Mouse (Mus musculus) midbrain, embryonic 12.5 days (tissue): ENCODE measurements around the gene Ntn3. TPM values are rescaled to one million over a fixed set of nuclear protein-coding genes. Genes with fewer than 3 reads are reported as not detected.

Experiments used
- ATAC-seq: fragments of 200-750 bp; cut with Nextera tagmentation; 2 replicates; pipeline ENCODE4 v1.8.0; 2017; ENCODE audit warnings: low read depth, moderate TSS enrichment, moderate library complexity; ENCODE audit not compliant: low FRiP score
- H3K27ac ChIP-seq: fragments of 300-500 bp; sonication (generic); replicated peaks from 2 replicates; pipeline ENCODE4 v1.5.1; 2016; ENCODE audit warnings: mild to moderate bottlenecking
- H3K27me3 ChIP-seq: fragments of 300-500 bp; sonication (generic); 2 replicates; pipeline ENCODE4 v1.6.1; 2016; ENCODE audit warnings: mild to moderate bottlenecking
- H3K36me3 ChIP-seq: fragments of 300-500 bp; sonication (generic); 2 replicates; pipeline ENCODE4 v1.6.1; 2016
- H3K4me1 ChIP-seq: fragments of 300-500 bp; sonication (generic); 2 replicates; pipeline ENCODE4 v1.6.1; 2016
- H3K4me2 ChIP-seq: fragments of 300-500 bp; sonication (generic); replicated peaks from 2 replicates; pipeline ENCODE4 v1.6.1; 2016; ENCODE audit warnings: mild to moderate bottlenecking, moderate library complexity
- H3K4me3 ChIP-seq: fragments of 300-500 bp; sonication (generic); 2 replicates; pipeline ENCODE4 v1.5.1; 2016; ENCODE audit warnings: mild to moderate bottlenecking
- H3K9ac ChIP-seq: fragments of 300-500 bp; sonication (generic); replicated peaks from 2 replicates; pipeline ENCODE4 v1.6.1; 2016; ENCODE audit warnings: mild to moderate bottlenecking, moderate library complexity
- H3K9me3 ChIP-seq: fragments of 300-500 bp; sonication (generic); 2 replicates; pipeline ENCODE4 v1.6.1; 2016; ENCODE audit warnings: mild to moderate bottlenecking
- WGBS: fragments of 180-500 bp; shearing (Covaris S2); methylation state at CpG from one replicate; pipeline ENCODE4 v1.1.7; 2016; 5-methylcytosine and 5-hydroxymethylcytosine counted together
- polyA plus RNA-seq: library from polyadenylated mRNA; unstranded; fragments of >200 nt; fragmentation: Nextera tagmentation; extraction: Ambion mirVana; gene quantifications from 2 replicates; pipeline ENCODE4 v1.2.1, GENCODE M21; 2016

Gene Ntn3
- polyA plus RNA-seq, 1 experiment from 2014 or later, result 6.9 TPM

DNA sequence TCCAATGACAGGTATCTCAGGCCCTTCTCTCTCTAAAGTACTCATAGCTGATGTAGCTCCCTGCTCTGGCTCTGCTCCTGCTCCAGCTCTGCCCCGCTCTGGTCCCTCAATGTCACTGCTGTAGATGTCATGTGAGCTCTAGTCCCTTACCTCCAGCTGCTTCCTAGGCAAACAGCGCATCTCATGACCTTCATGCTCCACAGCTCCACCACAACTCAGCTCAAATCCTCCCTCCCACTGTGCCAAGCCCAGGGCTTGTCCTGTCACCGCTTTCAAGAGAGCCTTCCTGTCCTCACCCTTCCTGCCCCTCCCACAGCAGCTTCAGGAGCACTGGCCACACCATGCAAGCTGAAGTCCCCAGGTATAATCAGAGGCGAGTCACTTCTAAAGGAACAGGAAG is 9.6 kb downstream of the Ntn3 start:
- no peaks in the 10 kb centered on the region for H3K27me3 ChIP-seq
- H3K36me3 ChIP-seq, result no peaks in the 10 kb centered on the region
- no peak overlapping the region for H3K9ac ChIP-seq
- H3K4me3 ChIP-seq, result no peak overlapping the region
- no peak overlapping the region for H3K4me2 ChIP-seq
- no peak for ATAC-seq
- no peaks in the 10 kb centered on the region for H3K9me3 ChIP-seq
- H3K27ac ChIP-seq, result no peak overlapping the region
- H3K4me1 ChIP-seq, result peaks cover 23% of the 10 kb centered on the region
- 66% methylated on average over 4 of the region's 4 CpGs for WGBS

DNA sequence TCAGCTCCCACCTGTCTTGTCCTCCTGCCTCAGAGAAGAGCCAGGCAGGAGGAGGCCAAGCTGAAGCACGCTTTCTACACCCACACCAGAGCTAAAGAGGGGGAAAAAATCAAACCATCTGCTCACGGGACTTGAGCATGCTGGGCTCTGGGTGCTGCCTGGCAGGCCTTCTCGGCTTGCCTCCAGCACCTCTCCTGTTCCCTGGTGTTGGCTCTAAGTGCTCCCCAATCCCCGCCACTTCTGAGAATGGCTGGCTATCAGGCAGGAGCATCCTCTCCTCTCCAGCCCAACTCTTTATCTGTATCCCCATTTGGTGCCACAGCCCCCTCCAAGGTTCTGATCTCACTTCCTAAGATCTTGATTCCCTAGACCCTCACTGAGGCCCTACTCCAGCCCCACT is 10.1 kb downstream of the Ntn3 start:
- H3K4me1 ChIP-seq, result peaks cover 18% of the 10 kb centered on the region
- no peak overlapping the region; the same call in 1 of the 2 replicates for H3K9ac ChIP-seq
- H3K36me3 ChIP-seq, result no peaks in the 10 kb centered on the region
- no peak overlapping the region for H3K4me3 ChIP-seq
- 76% methylated on average over 4 of the region's 4 CpGs for WGBS
- H3K9me3 ChIP-seq, result no peaks in the 10 kb centered on the region
- no peak overlapping the region for H3K27ac ChIP-seq
- H3K27me3 ChIP-seq, result no peaks in the 10 kb centered on the region
- ATAC-seq, result no peak
- no peak overlapping the region for H3K4me2 ChIP-seq

DNA sequence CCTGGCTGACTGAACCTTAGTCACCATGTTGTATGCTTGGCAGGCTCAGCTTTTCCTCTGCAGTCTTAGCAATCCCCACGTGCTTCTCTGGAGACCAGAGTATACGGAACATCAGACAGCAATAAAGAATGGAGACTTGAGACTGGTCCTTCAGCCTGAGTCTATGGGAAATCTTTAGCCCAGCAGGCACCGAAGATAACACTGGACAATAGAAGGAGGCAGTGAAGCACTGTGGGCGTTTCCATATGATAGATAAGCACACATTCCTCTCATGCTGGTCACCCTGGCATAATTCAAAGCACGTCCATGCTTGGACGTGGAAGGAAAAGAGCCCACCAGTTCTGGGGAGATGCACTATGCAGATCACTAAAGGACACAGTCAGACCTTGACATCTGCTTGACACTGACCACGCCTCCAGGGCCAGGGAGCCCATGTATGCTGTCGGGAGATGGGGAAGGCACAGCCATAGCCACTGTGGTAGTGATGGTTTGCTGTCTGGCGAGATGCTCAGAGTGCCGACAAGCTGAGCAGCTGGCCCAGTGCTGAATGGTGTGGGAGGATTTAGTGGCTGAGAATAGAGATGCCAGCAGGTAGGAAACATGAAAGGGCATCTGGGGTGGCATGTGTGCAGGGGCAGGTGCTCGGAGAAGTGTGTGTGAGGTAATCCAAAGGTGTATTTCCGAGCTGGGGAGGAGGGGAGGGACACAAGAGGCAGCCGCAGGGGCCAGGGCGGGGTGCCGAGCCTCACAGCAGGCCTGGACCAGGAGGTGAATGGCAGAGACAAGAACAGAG is 12.1 kb downstream of the Ntn3 start:
- H3K27ac ChIP-seq, result no peak overlapping the region
- no peaks in the 10 kb centered on the region for H3K36me3 ChIP-seq
- H3K4me1 ChIP-seq, result 0 out of 2 replicates have a peak, but pooled peaks cover 4% of the 10 kb centered on the region
- no peak overlapping the region for H3K4me2 ChIP-seq
- ATAC-seq, result no peak
- WGBS, result 69% methylated on average over 15 of the region's 15 CpGs
- H3K9me3 ChIP-seq, result no peaks in the 10 kb centered on the region
- H3K4me3 ChIP-seq, result no peak overlapping the region
- H3K27me3 ChIP-seq, result no peaks in the 10 kb centered on the region
- H3K9ac ChIP-seq, result no peak overlapping the region; the same call in 1 of the 2 replicates

DNA sequence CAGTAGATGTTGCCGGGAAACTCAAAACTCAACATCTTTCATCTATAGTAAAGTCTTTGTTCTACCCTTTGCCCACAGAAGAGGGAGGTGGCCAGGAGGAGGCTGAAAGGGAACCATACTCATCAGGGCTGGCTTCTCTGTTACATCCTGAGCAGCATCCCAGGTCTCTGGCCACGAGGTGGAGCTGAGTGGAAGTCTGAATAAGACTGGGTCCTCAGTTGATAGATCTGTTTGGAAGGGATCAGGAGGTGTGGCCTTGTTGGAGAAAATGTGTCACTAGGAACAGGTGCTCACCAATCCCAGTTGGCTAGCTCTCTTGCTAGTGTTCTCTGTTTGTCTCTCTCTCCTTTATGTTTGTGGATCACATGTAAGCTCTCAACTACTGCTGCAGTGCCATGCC is 14.0 kb downstream of the Ntn3 start:
- Histone ChIP-seq H3K36me3 (no peaks in the 10 kb centered on the region), H3K27ac (no peak overlapping the region), H3K9ac (no peak overlapping the region), H3K4me2 (no peak overlapping the region), H3K4me3 (no peak overlapping the region), H3K27me3 (no peaks in the 10 kb centered on the region), H3K9me3 (no peaks in the 10 kb centered on the region), H3K4me1 (peaks cover 5% of the 10 kb centered on the region; the same call in 1 of the 2 replicates)
- ATAC-seq, result no peak
- 66% methylated on average over 2 of the region's 2 CpGs for WGBS

DNA sequence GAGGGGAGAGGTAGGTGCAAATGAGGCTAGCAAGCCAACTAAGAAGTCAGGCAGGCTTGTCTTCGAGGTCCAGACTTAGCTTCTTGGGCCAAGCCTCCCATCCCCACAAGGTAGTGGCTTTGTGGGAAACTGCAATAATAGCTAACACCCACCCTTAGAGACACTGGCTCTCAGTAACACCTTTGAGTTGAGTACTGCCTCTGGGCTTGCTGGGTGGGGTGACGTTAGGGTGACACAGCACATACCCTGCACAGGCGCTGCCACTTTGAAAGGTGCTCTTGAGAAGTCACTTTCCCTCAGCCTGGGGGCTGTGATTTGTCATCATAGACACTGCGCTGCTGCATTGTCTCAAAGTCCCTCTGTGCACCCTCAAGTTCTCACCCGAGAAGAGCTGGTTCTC is 15.6 kb downstream of the Ntn3 start:
- ATAC-seq, result no peak
- Histone ChIP-seq H3K27ac (no peak overlapping the region), H3K4me2 (no peak overlapping the region), H3K4me3 (no peak overlapping the region), H3K36me3 (0 out of 2 replicates have a peak, but pooled peaks cover 4% of the 10 kb centered on the region), H3K4me1 (peaks cover 5% of the 10 kb centered on the region; the same call in 1 of the 2 replicates), H3K27me3 (no peaks in the 10 kb centered on the region), H3K9me3 (no peaks in the 10 kb centered on the region), H3K9ac (no peak overlapping the region)
- WGBS, result 90% methylated on average over 5 of the region's 5 CpGs

DNA sequence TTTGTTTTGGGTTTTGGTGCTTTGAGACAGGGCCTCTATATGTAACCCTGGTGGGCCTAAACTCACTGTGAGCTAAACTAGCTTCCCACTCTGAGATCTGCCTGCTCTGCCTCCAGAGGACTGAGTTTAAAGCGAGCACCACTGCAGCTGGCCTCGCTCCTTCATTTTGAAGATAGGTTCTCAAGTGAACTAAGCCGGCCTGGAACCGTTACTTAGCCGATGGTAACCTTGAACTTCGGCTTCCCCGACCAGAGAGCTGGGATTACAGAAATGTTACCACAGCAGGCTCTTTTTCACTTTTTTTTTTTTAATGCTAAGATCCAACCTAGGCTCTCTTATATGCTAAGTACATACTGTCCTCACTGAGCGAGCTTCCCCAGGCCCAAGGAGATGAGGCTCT is 16.1 kb downstream of the Ntn3 start:
- WGBS, result 92% methylated on average over 8 of the region's 8 CpGs

DNA sequence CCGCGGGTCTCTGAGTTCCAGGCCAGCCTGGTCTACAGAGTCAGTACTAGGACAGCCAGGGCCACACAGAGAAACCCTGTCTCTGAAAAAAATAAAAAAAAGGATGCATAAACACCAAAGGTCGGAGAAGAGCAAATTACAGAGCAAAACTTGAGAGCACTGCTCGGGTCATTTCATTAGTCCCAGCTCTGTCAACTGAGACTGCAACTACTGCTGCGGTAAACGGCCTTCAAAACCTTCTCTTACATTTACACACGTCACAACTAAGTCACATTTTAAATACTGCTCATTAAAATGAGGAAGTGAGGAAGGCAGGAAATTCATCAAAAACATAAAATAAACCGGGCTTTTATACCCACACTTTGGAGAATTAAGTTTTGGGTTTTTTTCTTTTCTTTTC is 16.5 kb downstream of the Ntn3 start:
- Histone ChIP-seq H3K36me3 (0 out of 2 replicates have a peak, but pooled peaks cover 7% of the 10 kb centered on the region), H3K4me3 (no peak overlapping the region), H3K4me2 (no peak overlapping the region), H3K27ac (no peak overlapping the region), H3K27me3 (no peaks in the 10 kb centered on the region), H3K4me1 (peaks cover 5% of the 10 kb centered on the region; the same call in 1 of the 2 replicates), H3K9me3 (no peaks in the 10 kb centered on the region), H3K9ac (no peak overlapping the region)
- 82% methylated on average over 8 of the region's 8 CpGs for WGBS
- no peak for ATAC-seq

More for the DNA sequence above, 16.1 kb downstream of the Ntn3 start:
- Histone ChIP-seq H3K36me3 (0 out of 2 replicates have a peak, but pooled peaks cover 7% of the 10 kb centered on the region), H3K4me1 (peaks cover 5% of the 10 kb centered on the region; the same call in 1 of the 2 replicates), H3K9me3 (no peaks in the 10 kb centered on the region), H3K4me3 (no peak overlapping the region), H3K9ac (no peak overlapping the region), H3K27me3 (no peaks in the 10 kb centered on the region), H3K27ac (no peak overlapping the region), H3K4me2 (no peak overlapping the region)
- no peak for ATAC-seq

DNA sequence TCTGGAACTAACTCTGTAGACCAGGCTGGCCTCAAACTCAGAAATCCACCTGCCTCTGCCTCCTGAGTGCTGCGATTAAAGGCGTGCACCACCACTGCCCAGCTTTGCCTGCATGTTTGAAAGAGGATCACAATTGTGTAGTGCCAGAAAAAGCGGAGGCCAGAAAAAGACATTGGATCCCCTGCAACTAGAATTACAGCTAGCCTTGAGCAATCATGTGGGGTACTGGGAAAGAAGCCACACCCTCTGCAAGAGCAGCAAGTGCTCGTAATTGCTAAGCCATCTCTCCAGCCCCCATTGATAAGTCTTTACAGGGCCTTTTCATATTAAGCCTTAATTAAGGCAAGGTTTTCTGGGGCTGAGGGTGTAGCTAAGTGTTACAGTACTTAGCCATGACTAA is 17.9 kb downstream of the Ntn3 start:
- Histone ChIP-seq H3K4me1 (peaks cover 5% of the 10 kb centered on the region; the same call in 1 of the 2 replicates), H3K27me3 (no peaks in the 10 kb centered on the region), H3K36me3 (0 out of 2 replicates have a peak, but pooled peaks cover 7% of the 10 kb centered on the region), H3K9ac (no peak overlapping the region), H3K4me2 (no peak overlapping the region), H3K4me3 (no peak overlapping the region), H3K27ac (no peak overlapping the region), H3K9me3 (no peaks in the 10 kb centered on the region)
- no peak for ATAC-seq
- WGBS, result 84% methylated on average over 4 of the region's 4 CpGs

DNA sequence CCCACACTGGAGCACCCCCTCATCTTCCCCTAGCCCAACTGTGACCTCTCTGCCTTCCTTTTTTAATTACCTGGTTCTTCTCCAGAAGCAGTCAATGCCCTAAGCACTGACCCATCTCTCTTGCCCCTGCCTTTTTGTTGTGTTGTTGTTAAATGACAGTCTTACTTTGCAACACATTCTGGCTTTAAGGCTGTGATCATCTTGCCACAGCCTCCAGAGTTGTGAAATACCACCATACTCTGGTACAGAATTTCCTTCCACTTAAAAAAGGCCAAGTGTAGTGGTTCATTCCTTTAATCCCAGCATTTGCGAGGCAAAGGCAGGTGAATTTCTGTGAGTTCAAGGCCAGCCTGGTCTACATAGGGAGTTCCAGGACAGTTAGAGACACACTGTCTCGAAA is 18.4 kb downstream of the Ntn3 start:
- Histone ChIP-seq H3K27me3 (no peaks in the 10 kb centered on the region), H3K36me3 (peaks cover 7% of the 10 kb centered on the region; the same call in 1 of the 2 replicates), H3K9me3 (no peaks in the 10 kb centered on the region), H3K4me1 (peaks cover 5% of the 10 kb centered on the region; the same call in 1 of the 2 replicates), H3K4me3 (no peak overlapping the region), H3K27ac (no peak overlapping the region), H3K4me2 (no peak overlapping the region), H3K9ac (no peak overlapping the region)
- ATAC-seq, result no peak
- 87% methylated on average over 2 of the region's 2 CpGs for WGBS

DNA sequence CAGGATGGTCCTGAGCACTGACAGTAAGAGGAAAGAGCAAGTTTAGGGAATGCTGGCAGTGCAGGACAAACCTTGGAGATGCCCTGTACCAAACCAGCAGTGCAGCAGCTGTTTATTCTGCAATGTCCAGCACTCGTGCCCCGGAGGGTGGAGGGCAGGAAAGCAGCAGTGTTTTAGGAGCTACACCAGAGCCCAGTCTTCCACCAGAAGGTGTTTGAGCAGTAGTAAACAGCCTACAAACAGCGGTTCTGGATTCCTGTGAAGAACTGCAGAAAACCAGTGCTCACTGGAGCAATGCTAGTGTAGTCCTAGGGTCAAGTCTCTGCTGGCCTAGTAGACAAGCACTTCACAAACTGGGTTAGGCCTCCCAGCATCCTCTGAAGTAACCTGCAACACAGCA is 35.1 kb downstream of the Ntn3 start:
- H3K4me1 ChIP-seq, result peaks cover 5% of the 10 kb centered on the region
- H3K9ac ChIP-seq, result no peak overlapping the region
- H3K4me3 ChIP-seq, result no peak overlapping the region
- 75% methylated on average over 3 of the region's 3 CpGs for WGBS
- ATAC-seq, result no peak
- no peaks in the 10 kb centered on the region for H3K9me3 ChIP-seq
- no peaks in the 10 kb centered on the region for H3K27me3 ChIP-seq
- H3K4me2 ChIP-seq, result no peak overlapping the region
- H3K36me3 ChIP-seq, result no peaks in the 10 kb centered on the region
- H3K27ac ChIP-seq, result no peak overlapping the region

DNA sequence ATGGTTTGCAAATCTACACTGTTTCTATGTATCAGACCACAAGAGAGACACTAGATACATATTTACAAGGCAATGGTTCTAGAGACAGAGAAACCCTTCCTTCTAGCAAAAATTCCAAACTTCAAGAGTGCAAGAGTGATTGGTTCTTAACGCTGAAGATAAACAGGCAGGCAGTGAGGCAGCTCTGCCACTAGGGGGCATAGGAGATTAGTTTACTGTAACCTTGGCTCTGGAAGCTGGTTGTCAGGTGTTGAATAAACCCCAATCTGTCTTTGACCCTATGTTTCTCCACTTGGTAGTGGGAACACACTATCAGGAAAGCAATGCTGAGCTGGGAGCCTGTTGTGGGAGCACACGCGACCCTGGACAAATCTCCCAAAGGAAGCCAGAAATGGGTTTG is 35.9 kb downstream of the Ntn3 start:
- ATAC-seq, result no peak
- Histone ChIP-seq H3K27ac (no peak overlapping the region), H3K36me3 (no peaks in the 10 kb centered on the region), H3K9me3 (no peaks in the 10 kb centered on the region), H3K4me1 (peaks cover 7% of the 10 kb centered on the region), H3K4me3 (no peak overlapping the region), H3K27me3 (no peaks in the 10 kb centered on the region), H3K9ac (no peak overlapping the region), H3K4me2 (no peak overlapping the region)
- under 1% methylated on average over 3 of the region's 3 CpGs for WGBS

DNA sequence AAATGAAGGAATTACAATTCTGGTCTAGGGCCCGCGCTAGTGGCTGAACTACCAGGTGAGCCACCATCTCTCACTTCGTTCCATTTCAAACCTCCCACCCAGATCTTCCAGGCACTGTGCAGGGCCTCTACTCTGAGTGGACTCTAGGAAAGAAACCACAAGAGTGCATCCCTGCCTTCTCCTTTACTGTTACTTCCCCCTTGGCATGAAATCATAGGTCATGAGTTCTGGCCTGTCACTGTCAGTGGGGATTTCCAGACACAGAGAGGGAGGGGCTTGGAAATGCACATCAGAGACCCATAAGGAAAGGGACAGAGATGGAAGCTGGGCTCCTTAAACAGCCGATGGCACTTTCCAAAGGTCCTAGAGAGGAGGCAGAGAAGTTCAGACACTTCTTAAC is 37.6 kb downstream of the Ntn3 start:
- no peak for ATAC-seq
- H3K4me2 ChIP-seq, result no peak overlapping the region
- no peak overlapping the region for H3K4me3 ChIP-seq
- peaks cover 19% of the 10 kb centered on the region for H3K4me1 ChIP-seq
- H3K36me3 ChIP-seq, result peaks cover 7% of the 10 kb centered on the region
- 83% methylated on average over 4 of the region's 4 CpGs for WGBS
- no peaks in the 10 kb centered on the region for H3K9me3 ChIP-seq
- H3K9ac ChIP-seq, result 0 out of 2 replicates have a peak overlapping the region, but pooled peaks have one; percentile 11
- H3K27me3 ChIP-seq, result no peaks in the 10 kb centered on the region
- H3K27ac ChIP-seq, result no peak overlapping the region
